Mouse (Mus musculus): ENCODE measurements around the gene Bhlhe41. TPM values are rescaled to one million over a fixed set of nuclear protein-coding genes. Genes with fewer than 3 reads are reported as not detected.
A peak's percentile ranks its signal among the peaks of the same experiment; 100 is the strongest.

The Bhlhe41 gene
- polyA plus RNA-seq (2017; shearing (Covaris generic)): under 1 TPM; 0.05 to 0.17 TPM

DNA sequence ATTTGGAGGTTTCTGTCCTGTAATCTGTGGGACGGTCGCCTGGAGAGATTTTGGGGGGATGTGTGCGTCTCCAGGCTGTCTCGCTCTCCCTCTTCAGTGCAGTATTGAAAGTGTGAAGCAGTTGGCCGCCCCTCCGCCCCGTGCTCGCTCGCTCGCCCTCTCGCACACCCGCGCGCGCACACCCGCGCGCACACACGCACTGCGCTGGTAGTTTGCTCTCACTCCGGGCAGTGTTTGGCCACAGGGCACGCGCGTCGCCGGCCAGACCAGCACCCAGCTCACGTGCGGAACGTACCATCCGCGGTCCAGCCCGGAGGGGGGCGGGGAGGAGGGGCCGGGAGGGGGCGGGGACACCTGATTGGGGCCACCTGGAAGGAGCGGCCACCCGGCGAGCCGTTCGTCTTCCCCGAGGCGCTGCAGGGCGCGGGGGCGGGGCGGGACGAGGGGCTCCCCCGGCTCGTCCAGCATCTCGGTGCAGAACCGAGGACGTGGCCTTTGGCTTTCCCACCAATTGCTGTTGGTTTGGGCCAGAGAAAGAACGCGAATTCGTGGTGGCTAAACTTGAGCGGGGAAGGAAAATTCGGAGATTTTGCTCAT, at the start of gene Bhlhe41:
Bhlhe41 (minus strand) TSS at position 270 of the 597 bp plus-strand sequence.
- no peak for ATAC-seq

DNA sequence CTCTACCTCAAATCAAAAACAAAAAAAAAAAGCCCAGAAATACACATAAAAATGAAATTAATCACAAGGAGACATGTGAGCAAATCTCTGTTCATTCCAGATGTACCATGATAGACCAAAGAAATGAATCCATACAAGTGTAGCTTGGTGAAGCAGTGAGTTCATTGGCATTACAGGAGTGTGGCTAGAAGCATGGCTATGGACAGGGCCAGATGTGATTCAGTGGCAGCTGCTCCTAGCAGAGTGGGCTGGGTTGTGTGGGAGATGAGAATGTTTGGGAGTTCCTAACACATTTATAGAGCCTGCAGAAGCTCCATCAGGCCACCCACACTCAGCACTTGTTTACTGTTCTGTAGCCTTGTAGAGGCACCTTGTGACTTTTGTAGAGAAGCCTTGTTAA, 46.9 kb upstream of the Bhlhe41 start:
- no peak for ATAC-seq

DNA sequence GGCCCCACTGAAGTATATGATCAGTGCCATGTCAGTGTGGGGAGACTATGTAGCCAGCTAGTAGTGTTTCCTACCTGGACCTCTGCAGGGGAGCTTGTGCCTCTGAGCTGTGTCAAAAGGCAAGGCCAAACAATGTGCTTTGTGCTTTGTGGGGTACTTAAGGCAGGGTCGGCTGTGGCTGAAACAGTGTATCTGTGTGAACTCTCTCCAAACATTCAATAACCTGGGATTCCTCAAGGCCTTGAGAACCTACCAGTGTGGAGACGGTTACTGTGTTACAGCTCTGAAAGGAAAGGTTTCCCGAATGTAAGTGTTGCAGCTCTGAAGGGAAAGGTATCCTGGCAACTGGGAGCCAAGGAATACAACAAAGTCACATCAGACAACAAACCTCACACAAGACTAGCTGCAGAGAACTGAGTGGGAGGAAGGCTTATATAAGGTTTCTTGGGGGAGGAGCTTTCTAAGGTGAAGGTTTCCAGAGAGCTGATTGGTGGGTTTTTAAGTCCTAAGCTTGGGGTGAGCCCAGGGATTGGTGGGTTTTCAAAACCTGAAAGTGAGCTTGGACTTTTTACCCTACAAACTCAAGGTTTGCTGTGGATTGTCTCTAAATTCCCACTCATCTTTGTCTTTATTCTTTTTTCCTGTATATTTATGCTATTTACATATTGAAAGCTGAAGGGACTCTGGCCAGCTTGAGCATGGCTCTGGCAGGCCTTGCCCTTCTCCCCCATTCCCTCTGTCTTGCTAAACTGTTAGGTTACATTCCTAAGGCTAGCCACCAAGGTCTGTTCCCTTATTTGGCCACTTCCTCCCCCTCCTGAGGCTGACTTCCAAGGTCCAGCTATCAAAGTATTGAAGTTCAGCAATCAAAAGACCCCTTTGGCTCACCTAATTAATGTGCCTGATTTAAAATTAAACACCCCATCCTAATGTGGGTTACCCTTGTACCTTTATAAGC, 45.4 kb upstream of the Bhlhe41 start:
- no peak for ATAC-seq

DNA sequence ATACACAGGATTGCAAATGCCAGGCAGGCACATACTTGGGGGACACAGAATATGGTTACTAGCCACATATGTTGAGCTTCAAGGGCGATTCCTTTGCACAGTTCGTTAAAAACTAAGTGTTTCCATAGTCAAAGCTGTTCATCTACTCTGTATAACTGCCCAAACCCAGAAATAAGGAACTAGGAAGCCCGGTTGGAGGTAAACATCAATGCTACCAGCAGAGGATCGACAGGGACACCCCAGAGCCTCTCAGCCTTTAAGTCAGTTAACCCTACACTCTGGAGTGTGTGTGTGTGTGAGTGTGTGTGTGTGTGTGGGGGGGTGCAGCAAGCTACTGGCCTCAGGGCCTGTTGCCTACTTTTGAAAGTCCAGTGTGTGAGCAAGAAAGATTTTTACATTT, 44.6 kb upstream of the Bhlhe41 start:
- no peak for ATAC-seq

DNA sequence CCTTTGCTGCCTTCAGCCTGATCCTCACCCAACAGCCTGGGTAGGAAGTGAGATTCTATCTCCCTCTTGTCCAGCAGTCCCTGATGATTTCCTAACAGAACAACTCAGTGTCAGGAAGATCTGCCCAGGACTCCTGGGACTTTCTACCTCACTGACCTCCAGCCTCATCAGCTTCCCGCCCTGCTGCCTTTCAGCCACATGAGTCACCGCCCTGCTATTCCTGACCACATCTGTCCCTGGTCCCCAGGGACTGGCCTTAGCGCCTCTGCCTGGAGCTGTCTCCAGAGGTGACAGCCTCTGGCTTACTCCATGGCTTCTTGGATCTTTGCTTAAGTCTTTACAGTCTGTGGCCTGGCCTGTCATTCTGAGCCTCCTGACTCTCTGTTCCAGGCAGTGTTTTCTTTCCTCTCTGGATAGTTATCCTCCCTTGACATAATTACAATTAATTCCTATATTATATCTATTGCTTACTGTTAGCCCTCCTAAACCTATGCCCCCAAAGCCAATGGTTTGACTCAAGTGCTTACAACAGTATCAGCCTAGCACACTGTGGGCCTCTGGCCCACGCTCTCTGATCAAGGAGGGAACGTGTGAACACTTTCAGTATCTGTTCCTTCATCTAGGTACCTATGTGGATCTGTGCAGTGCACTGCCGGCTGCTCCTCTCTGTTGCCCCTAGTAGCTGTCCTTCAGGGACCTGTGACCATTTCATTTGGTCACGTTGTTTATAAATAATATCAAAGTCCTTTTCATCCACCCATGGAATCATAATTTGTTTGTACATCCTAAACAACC, 40.9 kb upstream of the Bhlhe41 start:
- no peak for ATAC-seq

DNA sequence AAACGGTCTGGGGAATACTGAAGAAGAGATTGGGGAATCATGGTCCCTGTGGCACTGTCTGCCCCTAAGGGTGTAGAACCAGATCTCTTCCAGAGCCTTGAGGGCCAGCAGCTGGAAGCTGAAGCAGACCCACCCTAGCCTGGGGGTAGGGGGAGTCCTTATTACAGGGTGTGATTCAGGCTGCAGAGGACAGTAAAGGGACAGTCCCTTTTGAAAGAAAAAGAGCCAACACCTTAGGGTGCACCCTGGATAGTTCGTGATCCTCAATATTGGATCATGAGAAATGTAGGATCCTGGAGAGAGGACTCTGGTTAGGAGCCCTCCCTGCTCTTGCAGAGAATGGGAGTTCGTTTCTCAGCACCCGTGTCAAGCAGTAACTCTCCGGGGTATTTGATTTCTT, 39.3 kb upstream of the Bhlhe41 start:
- ATAC-seq: no peak

DNA sequence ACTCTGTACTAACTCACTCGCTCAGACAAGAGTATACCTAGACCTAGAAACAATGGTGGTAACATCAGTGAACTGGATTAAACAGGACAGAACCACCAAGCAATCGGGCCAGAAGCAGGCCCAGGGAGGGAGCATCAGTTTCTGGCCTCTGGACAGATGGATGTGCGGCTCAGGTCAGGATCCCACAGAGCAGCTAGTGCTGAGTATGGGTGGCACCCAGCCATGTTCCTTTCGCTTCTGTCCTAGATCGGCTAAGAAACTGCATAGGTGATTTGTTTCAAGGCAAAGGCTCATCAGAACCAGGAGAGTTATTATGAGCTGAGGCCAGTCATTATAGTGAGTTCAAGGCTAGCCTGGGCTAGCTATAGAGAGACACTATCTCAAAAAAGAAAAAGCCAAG, 38.8 kb upstream of the Bhlhe41 start:
- ATAC-seq: no peak

DNA sequence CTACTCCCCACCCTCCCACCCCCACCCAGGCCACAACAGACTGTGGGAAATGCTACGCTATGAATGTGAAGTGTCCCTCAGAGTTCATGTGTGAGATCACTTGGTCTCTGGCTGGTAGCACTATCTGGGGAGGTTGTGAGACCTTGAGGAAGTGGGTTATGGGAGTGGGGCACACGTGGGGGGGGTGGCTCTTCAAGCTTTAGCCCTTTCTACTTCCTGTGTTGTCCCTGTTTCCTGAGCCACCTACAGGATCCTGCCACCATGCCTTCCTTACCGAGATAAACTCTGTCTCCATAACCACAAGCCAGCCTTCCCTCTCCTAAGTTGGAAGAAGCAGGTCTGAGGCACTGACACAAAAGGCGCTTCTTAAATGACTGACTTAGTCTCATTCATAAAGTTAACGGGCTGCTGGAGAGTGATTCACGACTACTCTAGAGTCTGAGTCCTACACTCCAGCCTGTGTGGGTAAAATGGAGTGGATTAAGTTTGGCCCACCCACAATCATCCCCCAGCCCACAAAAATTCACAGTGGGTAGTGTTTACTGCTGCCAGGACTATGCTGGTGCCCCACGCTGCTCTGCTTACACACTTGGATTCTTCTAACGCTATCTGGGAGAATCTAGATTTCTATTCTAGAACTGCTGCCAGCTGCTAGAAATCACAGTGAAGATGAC, 29.4 kb upstream of the Bhlhe41 start:
- peak; percentile 19 for ATAC-seq

DNA sequence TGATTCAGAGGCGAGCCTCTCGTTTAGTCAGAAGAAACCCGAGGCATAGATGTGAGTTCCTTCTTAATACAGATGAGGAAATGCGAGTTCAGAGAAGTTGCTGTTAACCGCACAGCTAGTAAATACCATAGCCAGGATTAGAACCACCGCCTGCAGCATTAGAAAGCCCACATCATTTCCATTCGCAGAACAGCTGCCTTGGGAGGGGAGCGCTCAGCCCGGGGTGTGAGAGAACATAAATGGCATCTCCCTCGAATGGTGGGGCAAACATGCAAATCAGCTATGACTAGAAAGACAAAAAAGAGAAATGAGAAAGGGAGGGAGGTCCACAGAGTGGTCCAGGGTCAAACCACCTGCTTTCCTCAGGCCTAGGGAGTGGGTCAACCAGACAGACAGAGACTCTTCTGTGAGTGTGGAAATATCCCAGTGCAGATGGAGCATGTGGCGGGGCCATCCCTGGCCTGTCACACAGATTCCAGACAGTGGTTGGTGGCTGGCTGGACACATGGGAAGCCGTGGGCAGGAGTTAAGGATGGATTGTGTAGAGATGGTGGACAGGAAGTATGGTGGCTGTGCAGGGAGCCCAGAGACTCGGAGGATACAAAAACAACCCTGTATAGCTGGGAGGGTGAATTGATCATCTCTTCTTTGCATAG, 28.1 kb upstream of the Bhlhe41 start:
- ATAC-seq: no peak

DNA sequence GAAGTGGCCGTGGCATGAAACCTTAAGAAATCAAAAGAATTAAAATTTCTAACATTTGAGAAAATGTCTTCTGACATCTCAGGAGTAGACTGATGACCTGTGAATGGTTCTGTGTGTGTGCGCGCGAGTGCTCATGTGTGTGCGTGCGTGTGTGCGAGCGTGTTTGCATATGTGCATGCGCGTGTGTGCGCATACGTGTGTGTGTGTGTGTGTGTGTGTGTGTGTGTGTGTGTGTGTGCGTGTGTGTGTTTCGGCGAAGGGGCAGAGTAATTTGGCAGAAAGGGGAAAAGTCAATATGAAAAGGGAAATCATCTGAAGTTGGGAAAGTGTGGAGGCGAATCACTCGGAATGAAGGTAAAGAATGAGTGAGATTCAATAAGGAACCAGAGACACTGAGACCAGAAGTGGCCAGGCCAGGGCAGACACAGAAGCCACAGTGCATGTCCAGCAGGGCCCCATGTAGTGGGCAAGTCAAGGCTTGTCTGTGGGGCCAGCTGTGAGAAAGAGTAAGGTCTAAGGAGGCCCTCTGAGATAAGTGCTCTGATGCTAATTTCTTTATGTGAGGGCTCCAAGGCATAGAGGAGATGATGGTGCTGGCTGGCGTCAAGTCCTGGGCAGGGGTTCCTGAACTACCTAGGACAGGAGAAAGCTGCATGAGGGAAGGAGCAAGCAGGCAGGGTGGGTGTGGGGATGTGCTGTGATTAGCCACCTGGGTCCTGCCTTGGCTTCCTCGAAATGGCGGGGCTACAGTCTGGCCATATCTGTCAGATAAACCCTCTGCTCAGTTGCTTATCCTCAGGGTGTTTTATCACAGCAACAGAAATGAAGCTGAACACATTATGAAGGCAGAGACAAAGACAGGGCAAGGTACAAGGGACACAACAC, 27.3 kb upstream of the Bhlhe41 start:
- ATAC-seq: no peak

DNA sequence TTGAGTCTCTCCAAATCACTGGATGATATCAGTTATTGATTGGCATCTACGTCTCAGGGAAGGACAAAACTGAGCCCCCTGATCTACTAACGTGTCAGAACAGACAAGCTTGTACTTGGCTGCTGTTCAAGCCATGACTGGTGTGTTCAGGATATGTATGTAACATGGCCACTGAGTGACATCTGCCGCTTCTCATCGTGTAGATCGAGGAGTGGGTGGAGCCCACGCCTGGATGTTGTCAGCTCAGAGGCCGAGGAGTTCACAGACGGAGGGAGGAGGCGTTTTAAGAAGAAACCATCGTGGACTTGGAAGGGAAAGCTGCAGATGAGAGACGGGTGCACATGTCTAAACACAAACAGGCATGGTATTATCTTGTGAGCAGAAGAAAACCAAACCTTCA, 26.6 kb upstream of the Bhlhe41 start:
- no peak for ATAC-seq

DNA sequence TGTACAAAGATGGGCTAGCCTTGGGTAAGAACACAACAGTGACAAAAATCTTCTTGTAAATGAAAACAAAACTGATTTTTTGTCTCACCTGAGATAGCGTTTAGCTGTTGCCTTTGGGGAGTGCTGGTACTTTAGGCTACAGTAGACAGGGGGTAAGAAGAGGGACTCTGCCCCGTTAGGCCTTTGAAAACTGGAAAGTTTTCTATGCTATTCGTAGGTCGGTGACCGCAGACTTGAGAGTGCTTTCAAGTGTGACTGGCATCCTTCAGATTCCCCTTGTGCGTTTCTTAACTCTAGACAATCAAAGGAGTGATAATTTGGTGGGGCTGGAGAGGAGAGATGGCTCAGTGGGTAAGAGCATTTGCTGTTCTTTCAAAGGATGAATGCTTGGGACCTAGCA, 22.4 kb upstream of the Bhlhe41 start:
- ATAC-seq: no peak

DNA sequence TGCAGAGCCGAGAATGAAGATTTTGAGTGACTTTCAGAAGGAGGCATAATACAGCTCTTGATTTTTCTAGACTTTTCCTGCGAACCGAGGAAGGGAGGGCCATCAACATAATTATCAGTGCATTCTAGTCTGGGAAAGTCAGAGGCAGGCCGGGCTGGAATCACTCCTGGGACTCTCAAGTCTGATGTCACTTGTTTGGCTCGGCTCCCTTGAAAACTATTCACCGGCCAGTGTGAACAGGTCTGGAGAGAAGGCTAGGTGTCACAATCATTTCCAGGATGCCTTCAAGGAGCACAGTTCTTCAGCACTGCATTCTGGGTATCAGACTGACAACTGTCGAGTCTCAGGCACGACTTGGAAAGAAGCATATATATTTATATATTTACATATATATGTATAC, 20.9 kb upstream of the Bhlhe41 start:
- ATAC-seq: no peak

DNA sequence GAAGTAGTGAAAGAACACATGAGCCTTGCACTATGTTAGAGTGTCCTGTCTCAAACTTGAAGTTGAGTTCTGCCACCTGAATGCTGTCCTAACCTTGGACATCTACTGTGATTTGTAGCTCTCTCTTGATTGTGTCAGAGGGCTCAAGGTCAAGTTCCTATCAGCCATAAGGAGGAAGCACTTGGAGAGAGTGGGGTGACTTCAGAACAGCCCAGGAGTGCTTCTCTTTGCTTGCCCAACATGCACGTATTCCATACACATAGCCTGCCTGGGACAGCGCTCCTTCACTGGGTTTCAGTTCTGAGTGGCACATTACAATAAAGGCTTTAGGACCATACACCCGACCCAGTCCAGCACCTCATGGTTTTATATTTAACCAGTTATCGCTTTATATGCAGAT, 19.7 kb upstream of the Bhlhe41 start:
- ATAC-seq: no peak

DNA sequence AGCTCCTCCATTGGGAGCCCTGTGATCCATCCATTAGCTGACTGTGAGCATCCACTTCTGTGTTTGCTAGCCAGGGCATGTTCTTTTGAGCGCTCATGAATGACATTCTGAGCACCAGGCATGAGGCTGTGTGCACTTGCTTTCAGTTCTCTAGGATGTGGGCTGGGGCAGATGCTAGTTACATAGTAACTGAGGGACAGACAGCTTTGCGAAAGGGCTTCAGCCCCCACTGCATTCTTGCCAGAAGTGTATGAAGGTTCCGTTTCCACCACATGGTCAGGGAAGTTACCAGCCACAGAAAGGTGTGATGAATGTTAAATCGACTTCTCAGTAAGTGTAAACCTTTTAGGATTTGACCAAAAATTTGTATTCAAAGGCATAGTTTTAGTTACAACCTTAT, 18.3 kb upstream of the Bhlhe41 start:
- no peak for ATAC-seq

DNA sequence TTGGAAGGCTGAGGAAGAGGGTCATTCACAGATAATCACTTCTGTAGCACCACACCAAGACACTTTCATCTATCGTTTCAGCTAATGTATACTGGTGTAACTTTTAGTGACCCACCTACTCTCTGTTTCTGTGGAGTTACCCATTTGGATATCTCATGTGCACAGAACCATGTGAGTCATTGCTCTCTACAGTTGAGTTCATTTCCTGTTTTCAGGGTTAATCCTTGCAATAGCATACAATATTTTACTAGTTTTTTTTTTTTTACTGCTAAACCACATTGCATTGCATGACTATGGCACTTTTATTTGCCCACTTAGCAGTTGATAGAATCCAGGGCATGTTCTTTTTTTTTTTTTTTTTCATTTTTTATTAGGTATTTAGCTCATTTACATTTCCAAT, 17.7 kb upstream of the Bhlhe41 start:
- peak; percentile 82 for ATAC-seq

DNA sequence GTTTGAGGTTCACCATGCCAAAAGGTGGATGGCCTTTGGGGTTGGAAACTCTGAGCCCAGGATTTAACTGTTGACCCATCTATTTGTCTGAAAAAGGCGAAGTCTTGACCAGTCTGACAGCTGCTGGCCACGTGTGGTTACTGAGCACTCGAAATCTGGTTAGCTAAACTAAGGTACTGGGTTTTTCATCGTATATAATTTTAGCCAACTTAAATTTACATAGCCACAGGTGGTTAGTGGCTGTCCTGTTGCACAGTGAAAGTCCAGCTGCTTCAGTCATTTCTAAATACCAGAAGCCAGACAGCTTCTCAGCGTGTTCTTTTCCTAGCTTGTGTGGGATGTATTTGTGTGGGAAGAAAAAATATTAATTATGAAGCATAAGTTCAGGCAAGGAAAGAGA, 15.3 kb upstream of the Bhlhe41 start:
- no peak for ATAC-seq

DNA sequence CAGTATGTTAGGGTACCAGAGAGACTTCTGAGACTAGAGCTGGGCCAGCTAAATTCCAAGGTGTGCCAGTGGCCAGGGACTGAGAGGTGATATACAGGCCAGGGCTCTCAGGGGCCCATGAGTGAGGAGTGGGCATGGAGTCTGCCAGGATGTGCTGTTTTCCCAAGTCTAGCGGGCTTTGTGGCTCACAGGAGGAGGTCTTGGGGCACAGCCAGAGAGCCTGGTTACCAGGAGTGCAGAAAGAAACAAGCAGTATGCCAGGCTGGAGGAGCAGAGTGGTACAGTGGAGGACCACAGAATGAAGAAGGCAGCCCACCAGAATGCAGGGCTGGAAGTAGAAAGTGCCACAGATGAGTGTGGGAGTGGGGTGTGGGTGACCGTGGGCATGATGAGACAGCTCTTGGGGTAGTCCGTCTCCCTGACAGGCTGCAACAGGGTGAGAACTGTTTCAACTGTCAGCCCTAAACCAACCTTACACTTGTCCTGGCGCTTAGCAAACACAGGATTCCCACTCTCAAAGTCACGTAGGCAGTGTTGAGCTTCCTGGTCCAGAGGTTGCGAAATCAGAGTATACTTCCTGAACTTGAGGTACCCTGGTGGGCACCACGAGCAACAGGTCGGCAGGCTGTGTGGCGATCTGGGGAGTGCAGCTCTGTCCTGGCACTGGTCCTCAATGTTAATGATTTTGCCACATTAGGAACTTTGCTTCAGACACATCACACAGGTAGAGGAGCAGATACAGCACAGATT, 11.8 kb upstream of the Bhlhe41 start:
- ATAC-seq: no peak

DNA sequence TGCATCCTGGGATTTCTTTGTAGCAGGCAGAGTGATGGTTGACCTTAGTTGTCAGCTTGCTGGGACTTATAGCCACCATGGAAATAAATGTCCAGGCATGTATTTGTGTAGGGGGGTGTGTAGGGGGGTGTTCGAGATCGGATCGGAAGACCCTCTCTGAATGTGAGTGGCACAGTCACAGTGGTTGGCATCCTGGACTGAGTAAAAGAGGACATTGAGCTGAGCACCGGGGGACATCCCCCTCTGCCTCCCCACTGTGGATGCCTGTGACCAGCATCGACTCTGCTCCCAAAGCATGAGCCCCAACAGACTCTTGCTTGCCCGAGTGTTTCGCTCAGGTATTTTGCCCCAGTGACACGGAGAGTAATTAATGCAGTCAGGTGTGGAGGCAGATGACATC, 8.0 kb upstream of the Bhlhe41 start:
- no peak for ATAC-seq

DNA sequence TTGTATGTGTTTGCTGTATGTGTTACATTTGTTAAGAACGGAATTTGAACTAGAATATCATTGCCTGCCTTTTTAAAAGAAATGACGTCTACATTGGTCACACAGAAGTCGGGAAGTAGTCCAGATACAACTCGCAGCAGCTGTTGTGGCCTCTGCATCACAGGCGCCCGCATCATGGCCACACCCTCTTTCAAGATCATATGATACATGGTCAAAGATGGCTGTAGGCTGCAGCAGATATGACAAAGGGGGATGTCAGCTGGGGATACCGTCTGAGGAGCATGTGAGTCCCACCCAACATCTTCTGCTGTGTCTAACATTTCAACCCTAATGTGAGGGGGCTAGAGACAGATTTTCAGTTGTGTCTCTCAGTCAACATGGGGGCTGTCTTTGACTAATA, 6.7 kb upstream of the Bhlhe41 start:
- ATAC-seq: no peak
